Mouse (Mus musculus) heart, adult 2 months (tissue): Measurements from ENCODE around the gene Zfp827. TPM values are rescaled to one million over a fixed set of nuclear protein-coding genes. Genes with fewer than 3 reads are reported as not detected.

ENCODE experiments used
- DNase-seq, 2 experiments: peaks; one replicate each; pipeline ENCODE4 v3.0.0; 2021
- H3K27ac ChIP-seq: fragments of 200-600 bp; 2 replicates; pipeline ENCODE4 v1.8.1; 2022
- H3K27me3 ChIP-seq: fragments of 200-500 bp; 2 replicates; pipeline ENCODE4 v1.6.1; 2012; ENCODE audit warnings: mild to moderate bottlenecking, low read length, inconsistent platforms, mixed read lengths; ENCODE audit not compliant: control insufficient read depth, insufficient read depth
- H3K36me3 ChIP-seq: fragments of 200-500 bp; 2 replicates; pipeline ENCODE4 v1.6.1; 2012; ENCODE audit warnings: low read length, inconsistent platforms; ENCODE audit not compliant: control insufficient read depth, insufficient read depth
- H3K4me1 ChIP-seq: fragments of 200-500 bp; 2 replicates; pipeline ENCODE4 v1.6.1; 2011; ENCODE audit warnings: low read length; ENCODE audit not compliant: control insufficient read depth, insufficient read depth
- H3K4me3 ChIP-seq: fragments of 200-600 bp; 2 replicates; pipeline ENCODE4 v1.8.1; 2022
- H3K79me2 ChIP-seq: fragments of 200-500 bp; replicated peaks from 2 replicates; pipeline ENCODE4 v1.6.1; 2012; ENCODE audit warnings: mild to moderate bottlenecking, inconsistent platforms, low read length, moderate library complexity, mixed read lengths; ENCODE audit not compliant: control insufficient read depth, insufficient read depth
- H3K9ac ChIP-seq: fragments of 200-500 bp; 2 replicates; pipeline ENCODE4 v1.6.1; 2012; ENCODE audit warnings: low read depth, mild to moderate bottlenecking, control low read depth, inconsistent platforms, low read length, mixed read lengths
- CTCF ChIP-seq: fragments of 200-600 bp; IDR thresholded peaks from 2 replicates; pipeline ENCODE4 v1.8.1; 2022; ENCODE audit warnings: antibody characterized with exemption, mild to moderate bottlenecking, moderate library complexity
- EP300 ChIP-seq: fragments of 200-500 bp; IDR thresholded peaks from 2 replicates; pipeline ENCODE4 v1.6.1; 2011; ENCODE audit warnings: low read depth, low read length, control low read depth; ENCODE audit not compliant: insufficient read depth
- POLR2A ChIP-seq: fragments of 200-500 bp; IDR thresholded peaks from 2 replicates; pipeline ENCODE4 v1.6.1; 2011; ENCODE audit warnings: mild to moderate bottlenecking, low read depth, low read length, control low read depth; ENCODE audit not compliant: insufficient read depth
- WGBS: fragments of 180-500 bp; shearing (Covaris S2); methylation state at CpG from one replicate; pipeline ENCODE4 v1.1.7; 2018; 5-methylcytosine and 5-hydroxymethylcytosine counted together
- intact Hi-C: fragments of 180-260 bp; cut with DNase I; formaldehyde crosslinking; loops from one replicate; pipeline ENCODE4 v1.15.1; 2025
- polyA plus RNA-seq: library from polyadenylated mRNA; depleted of rRNA; stranded (reverse); fragments of >200 nt; gene quantifications from 2 replicates; pipeline ENCODE4 v1.2.3, GENCODE M21; 2012
- total RNA-seq, 2 experiments: library from RNA; stranded (reverse); gene quantifications; 2 replicates each; pipeline ENCODE4 v1.2.3; 2021

Zfp827 gene
- total and polyA plus RNA-seq, 3 experiments: 10.5 to 15.8 (median 12.8) TPM

DNA sequence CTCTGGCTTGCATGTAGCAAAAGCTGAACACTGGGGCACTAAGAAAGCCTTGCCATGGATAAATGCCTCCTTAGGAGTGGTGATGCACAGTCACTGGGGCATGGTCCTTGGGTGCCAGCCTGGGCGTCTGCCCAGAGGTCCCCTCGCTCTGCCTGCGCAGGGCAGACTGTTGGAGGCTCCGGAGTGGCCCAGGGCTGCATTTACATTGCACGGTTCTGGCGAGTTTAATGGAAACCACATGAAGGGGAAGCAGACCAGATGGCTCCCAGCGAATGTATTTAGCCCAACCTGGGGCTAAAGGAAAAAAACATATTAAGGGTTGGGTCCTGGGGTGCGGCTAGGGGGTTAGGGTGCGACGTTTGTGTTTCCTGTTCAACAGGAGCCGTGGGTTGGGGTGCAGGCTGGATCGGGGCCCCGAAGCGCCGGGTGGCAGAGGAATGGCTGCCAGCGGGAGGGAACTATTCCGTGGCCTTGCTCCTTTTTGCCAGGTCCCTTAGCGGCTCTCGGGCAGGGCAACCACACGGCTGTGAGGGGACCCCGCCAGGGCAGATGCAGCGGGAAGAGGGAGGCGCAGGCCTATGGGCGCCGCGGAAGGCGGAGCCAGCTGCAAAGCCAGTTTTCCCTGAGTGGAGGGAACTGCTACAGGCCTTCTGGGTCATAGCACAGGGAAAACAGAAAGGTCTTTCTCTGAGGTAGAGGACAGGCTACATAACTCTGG, 181.6 kb downstream of the Zfp827 start:
- Histone ChIP-seq H3K4me3 (peak overlapping the region; percentile 37), H3K27me3 (no peaks in the 10 kb centered on the region), H3K27ac (peak overlapping the region; percentile 76), H3K36me3 (peaks cover 4% of the 10 kb centered on the region; the same call in 1 of the 2 replicates), H3K9ac (peak overlapping the region; percentile 63), H3K79me2 (no peaks in the 10 kb centered on the region), H3K4me1 (peaks cover 12% of the 10 kb centered on the region)
- TF ChIP-seq CTCF: no peak
- TF ChIP-seq EP300: no peak
- peak; percentile 50 for TF ChIP-seq POLR2A
- intact Hi-C loops: loop anchor here (5.0 kb wide), 2 partner anchors 63 to 83 kb away; partner anchors contain the start of gene Mmaa
- 8% methylated on average over 27 of the region's 27 CpGs for WGBS
- DNase-seq: peak; percentile 61 to 63

DNA sequence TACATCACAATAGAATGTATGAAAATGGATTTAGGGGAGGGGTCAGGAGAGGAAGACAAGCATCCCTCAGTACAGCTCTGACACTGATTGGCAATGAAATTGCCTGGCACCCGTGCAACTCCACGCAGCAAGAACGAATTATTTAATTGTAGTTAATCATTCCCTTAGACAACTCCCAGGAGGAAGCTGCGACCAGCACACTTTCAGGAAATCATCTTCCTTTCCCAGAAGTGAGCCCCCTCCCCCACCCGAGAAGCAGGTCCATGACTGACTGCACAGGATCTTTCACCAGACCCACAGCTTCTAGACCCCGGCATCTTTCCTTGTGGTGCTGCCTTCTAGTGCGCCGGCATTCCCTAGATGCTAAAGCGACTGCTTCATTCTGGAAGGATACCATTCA, 183.4 kb downstream of the Zfp827 start:
- intact Hi-C loops: no loop called here
- TF ChIP-seq EP300: no peak
- TF ChIP-seq POLR2A: no peak
- no peak for TF ChIP-seq CTCF
- peaks cover 12% of the 10 kb centered on the region for H3K4me1 ChIP-seq
- H3K9ac ChIP-seq: no peak overlapping the region
- no peaks in the 10 kb centered on the region for H3K79me2 ChIP-seq
- no peaks in the 10 kb centered on the region for H3K27me3 ChIP-seq
- no peak overlapping the region for H3K27ac ChIP-seq
- H3K36me3 ChIP-seq: peaks cover 4% of the 10 kb centered on the region; the same call in 1 of the 2 replicates
- DNase-seq: no peak
- H3K4me3 ChIP-seq: no peak overlapping the region
- WGBS: 57% methylated on average over 9 of the region's 9 CpGs

DNA sequence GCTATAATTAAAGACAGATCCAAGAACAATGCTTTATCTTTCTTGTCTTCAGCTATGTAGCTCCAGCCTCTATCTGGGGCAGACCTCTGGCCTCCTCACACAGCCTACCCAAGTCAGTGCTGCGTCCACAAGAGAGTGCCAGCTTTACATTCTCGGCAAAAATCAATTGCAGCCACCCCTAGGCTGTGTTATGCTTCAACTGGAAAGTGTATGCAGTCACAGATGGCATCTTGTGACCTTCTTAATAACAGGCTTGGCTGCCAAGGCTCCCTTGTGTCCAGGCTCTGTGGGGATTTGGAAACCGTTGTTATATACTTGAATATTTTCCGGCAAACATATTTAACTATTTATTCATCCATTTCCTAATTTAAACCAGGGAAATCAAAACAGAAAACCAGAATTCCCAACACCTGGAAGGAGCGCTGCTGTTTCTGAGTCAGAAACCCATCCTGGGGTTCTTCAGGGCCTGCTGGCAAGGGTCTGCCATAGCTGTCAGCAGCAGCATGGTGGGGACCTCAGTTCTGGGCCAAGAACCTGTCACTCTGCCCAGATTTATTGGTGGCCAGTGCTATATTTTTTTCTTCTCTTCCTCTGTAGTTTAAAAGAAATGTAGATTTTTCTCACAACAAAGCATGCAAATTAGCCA, 194.0 kb downstream of the Zfp827 start:
- TF ChIP-seq EP300 (no peak), POLR2A (no peak), CTCF (no peak)
- WGBS: 45% methylated on average over 5 of the region's 5 CpGs
- no peak for DNase-seq
- no peaks in the 10 kb centered on the region for H3K27me3 ChIP-seq
- no peak overlapping the region for H3K4me3 ChIP-seq
- no peak overlapping the region for H3K9ac ChIP-seq
- no peaks in the 10 kb centered on the region for H3K36me3 ChIP-seq
- no peaks in the 10 kb centered on the region for H3K4me1 ChIP-seq
- no peaks in the 10 kb centered on the region for H3K79me2 ChIP-seq
- intact Hi-C loops: loop anchor here (5.0 kb wide), 1 partner anchor 930 kb away; no protein-coding TSS in a partner anchor
- H3K27ac ChIP-seq: no peak overlapping the region

DNA sequence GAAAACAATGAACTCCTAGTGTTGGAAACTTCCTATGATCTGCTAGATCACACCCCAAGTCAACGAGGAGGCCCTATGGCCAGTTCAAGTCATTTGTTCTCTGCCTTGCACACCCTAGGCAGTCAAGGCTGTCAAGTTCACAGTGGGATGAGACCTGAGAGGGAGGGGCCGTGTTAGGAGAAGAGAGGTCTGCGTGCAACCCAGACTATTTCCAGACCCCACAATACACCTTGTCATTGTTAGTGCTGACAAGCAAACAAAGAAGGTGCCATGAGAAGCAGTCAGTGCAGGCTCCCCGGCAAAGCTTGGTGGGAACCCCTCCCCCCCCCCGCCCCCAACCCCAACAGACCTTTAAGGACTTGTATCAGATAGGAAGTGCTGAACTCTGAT, 194.5 kb downstream of the Zfp827 start:
- H3K27ac ChIP-seq: no peak overlapping the region
- H3K79me2 ChIP-seq: no peaks in the 10 kb centered on the region
- no peak overlapping the region for H3K9ac ChIP-seq
- 68% methylated on average over 5 of the region's 5 CpGs for WGBS
- no peak for TF ChIP-seq CTCF
- TF ChIP-seq POLR2A: no peak
- TF ChIP-seq EP300: no peak
- no peak overlapping the region for H3K4me3 ChIP-seq
- no peaks in the 10 kb centered on the region for H3K4me1 ChIP-seq
- H3K36me3 ChIP-seq: no peaks in the 10 kb centered on the region
- no peaks in the 10 kb centered on the region for H3K27me3 ChIP-seq
- no peak for DNase-seq
- intact Hi-C loops: loop anchor here (5.0 kb wide), 1 partner anchor 930 kb away; no protein-coding TSS in a partner anchor

DNA sequence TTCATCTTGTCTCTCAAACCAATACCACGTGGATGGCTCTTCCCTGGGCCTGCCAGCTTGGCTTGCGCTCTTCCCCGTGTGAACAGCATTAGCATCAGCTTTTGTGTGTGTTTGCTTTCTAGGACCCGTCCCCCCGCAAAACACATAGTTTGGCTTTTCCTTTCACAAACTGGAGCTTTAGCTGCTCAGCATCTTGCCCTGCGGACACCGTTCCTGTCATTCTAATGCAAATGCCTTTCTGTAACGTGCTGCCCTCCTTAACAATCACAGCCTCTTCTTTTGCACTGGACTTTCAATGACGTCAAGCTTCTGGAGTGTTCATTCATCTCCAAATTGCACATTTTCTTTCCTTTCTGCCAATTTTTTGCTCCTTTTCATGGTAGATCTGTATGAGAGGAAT, 196.1 kb downstream of the Zfp827 start:
- TF ChIP-seq CTCF (no peak), POLR2A (no peak), EP300 (no peak)
- 94% methylated on average over 9 of the region's 9 CpGs for WGBS
- H3K4me3 ChIP-seq: no peak overlapping the region
- H3K27me3 ChIP-seq: no peaks in the 10 kb centered on the region
- no peaks in the 10 kb centered on the region for H3K4me1 ChIP-seq
- H3K79me2 ChIP-seq: no peaks in the 10 kb centered on the region
- no peak overlapping the region for H3K27ac ChIP-seq
- no peaks in the 10 kb centered on the region for H3K36me3 ChIP-seq
- H3K9ac ChIP-seq: no peak overlapping the region
- intact Hi-C loops: loop anchor here (5.0 kb wide), 1 partner anchor 932 kb away; no protein-coding TSS in a partner anchor
- DNase-seq: no peak

DNA sequence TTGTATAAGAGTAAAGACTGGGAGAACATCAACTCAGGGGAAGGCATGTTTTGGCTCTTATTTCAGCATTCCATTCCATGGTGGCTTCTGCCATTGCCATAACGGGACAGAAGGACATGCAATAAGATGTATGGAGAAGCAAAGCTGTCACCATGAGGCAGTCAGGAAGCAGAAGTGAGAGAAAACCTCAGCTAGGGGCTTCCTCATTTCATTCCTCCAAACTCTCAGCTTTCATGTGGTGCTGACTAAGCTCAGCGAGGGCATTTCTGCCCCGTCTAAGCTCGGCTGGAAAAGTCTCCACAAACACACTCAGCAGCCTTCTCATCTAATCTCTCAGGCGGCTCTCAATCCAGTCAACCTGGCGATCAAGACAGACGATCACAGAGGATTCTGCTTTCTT, 197.3 kb downstream of the Zfp827 start:
- WGBS: 66% methylated on average over 7 of the region's 7 CpGs
- Histone ChIP-seq H3K9ac (no peak overlapping the region), H3K79me2 (no peaks in the 10 kb centered on the region), H3K27me3 (no peaks in the 10 kb centered on the region), H3K4me3 (no peak overlapping the region), H3K4me1 (no peaks in the 10 kb centered on the region), H3K27ac (no peak overlapping the region), H3K36me3 (no peaks in the 10 kb centered on the region)
- TF ChIP-seq EP300 (no peak), CTCF (no peak), POLR2A (no peak)
- peak in 1 of 2 experiments; percentile 39 for DNase-seq
- intact Hi-C loops: no loop called here
